Mouse (Mus musculus) liver, adult 2 months (tissue): ENCODE data around the gene Col5a2. TPM values are rescaled to one million over a fixed set of nuclear protein-coding genes. Genes with fewer than 3 reads are reported as not detected.
A peak's percentile ranks its signal among the peaks of the same experiment; 100 is the strongest.
"Not testable (repeated sequence)": the region's sequence is repeated elsewhere in the genome, so short reads cannot be mapped to it uniquely, and the experiment has no call there.

Experiments used
- DNase-seq: peaks from one replicate; pipeline ENCODE4 v3.0.0-alpha.2; 2011; ENCODE audit warnings: low read depth, low spot score; ENCODE audit errors: extremely low read depth
- H3K27ac ChIP-seq: fragments of 200-500 bp; replicated peaks from 2 replicates; pipeline ENCODE4 v1.5.1; 2012; ENCODE audit warnings: low read depth, mild to moderate bottlenecking, control low read depth, inconsistent platforms, low read length; ENCODE audit not compliant: insufficient read depth
- H3K27me3 ChIP-seq: fragments of 200-500 bp; 2 replicates; pipeline ENCODE4 v1.6.1; 2012; ENCODE audit warnings: mild to moderate bottlenecking, moderate library complexity, low read length, inconsistent platforms; ENCODE audit not compliant: control insufficient read depth, insufficient read depth
- H3K36me3 ChIP-seq: fragments of 200-500 bp; 2 replicates; pipeline ENCODE4 v1.6.1; 2012; ENCODE audit warnings: low read length, inconsistent platforms; ENCODE audit not compliant: control insufficient read depth, insufficient read depth
- H3K4me1 ChIP-seq: fragments of 200-500 bp; 2 replicates; pipeline ENCODE4 v1.6.1; 2011; ENCODE audit warnings: low read length; ENCODE audit not compliant: control insufficient read depth, insufficient read depth
- H3K4me3 ChIP-seq: fragments of 200-500 bp; 2 replicates; pipeline ENCODE4 v1.5.1; 2011; ENCODE audit warnings: low read depth, mild to moderate bottlenecking, control low read depth, low read length, moderate library complexity; ENCODE audit not compliant: insufficient read depth
- H3K79me2 ChIP-seq: fragments of 200-500 bp; 2 replicates; pipeline ENCODE4 v1.6.1; 2012; ENCODE audit warnings: inconsistent platforms, mild to moderate bottlenecking, low read length, moderate library complexity; ENCODE audit not compliant: control insufficient read depth, insufficient read depth
- H3K9ac ChIP-seq: fragments of 200-500 bp; 2 replicates; pipeline ENCODE4 v1.6.1; 2012; ENCODE audit warnings: low read depth, mild to moderate bottlenecking, control low read depth, inconsistent platforms, low read length
- CTCF ChIP-seq: fragments of 200-500 bp; IDR thresholded peaks from 2 replicates; pipeline ENCODE4 v1.5.1; 2011; ENCODE audit warnings: low read depth, low read length, control low read depth
- POLR2A ChIP-seq: fragments of 200-500 bp; IDR thresholded peaks from 2 replicates; pipeline ENCODE4 v1.6.1; 2011; ENCODE audit warnings: low read length, control low read depth; ENCODE audit not compliant: insufficient read depth; ENCODE audit errors: extremely low read depth
- WGBS: fragments of 180-500 bp; shearing (Covaris S2); methylation state at CpG from one replicate; pipeline ENCODE4 v1.1.7; 2018; 5-methylcytosine and 5-hydroxymethylcytosine counted together
- polyA plus RNA-seq: library from polyadenylated mRNA; depleted of rRNA; stranded (reverse); fragments of >200 nt; gene quantifications from 2 replicates; pipeline ENCODE4 v1.2.3, GENCODE M21; 2012
- total RNA-seq: library from RNA; depleted of rRNA; stranded (reverse); fragments of >200 nt; gene quantifications from 2 replicates; pipeline ENCODE4 v1.2.3, GENCODE M21; 2014

Col5a2 gene
- total and polyA plus RNA-seq, 2 experiments, result 0.70 to 2.0 TPM

DNA sequence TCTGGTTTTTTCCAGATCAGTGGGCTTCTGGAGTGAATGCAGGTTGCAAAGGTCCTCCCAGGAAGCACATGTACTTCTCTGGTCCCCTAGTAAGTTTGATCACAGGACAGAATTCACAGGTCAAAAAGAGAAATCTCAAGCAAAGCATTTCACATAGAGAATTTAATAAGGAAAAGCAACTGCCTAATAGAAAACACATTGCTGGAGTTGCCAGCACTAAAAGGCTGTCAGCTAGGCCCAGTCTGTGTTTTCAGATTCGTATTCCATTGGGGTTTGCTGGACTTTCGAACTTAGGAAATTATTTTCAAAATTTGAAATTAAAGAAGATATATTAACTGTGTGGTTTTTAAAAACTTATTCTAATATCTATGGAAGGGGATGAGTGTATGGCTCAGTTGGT, 42.3 kb downstream of the Col5a2 start:
- Histone ChIP-seq H3K27ac (no peak overlapping the region), H3K9ac (no peak overlapping the region), H3K79me2 (no peaks in the 10 kb centered on the region), H3K4me1 (no peaks in the 10 kb centered on the region), H3K27me3 (no peaks in the 10 kb centered on the region), H3K36me3 (no peaks in the 10 kb centered on the region), H3K4me3 (no peak overlapping the region)
- TF ChIP-seq POLR2A (no peak), CTCF (no peak)
- WGBS, result 74% methylated on average over 2 of the region's 2 CpGs
- DNase-seq, result no peak

GRCm38 (mm10) chr1:45455763-45456162, 47.3 kb downstream of the Col5a2 start:
- no peak overlapping the region for H3K27ac ChIP-seq
- no peaks in the 10 kb centered on the region for H3K27me3 ChIP-seq
- no peaks in the 10 kb centered on the region for H3K36me3 ChIP-seq
- no peak for DNase-seq
- no peak overlapping the region for H3K9ac ChIP-seq
- H3K79me2 ChIP-seq, result no peaks in the 10 kb centered on the region
- no peaks in the 10 kb centered on the region for H3K4me1 ChIP-seq
- no peak for TF ChIP-seq CTCF
- no peak for TF ChIP-seq POLR2A
- H3K4me3 ChIP-seq, result no peak overlapping the region
- 85% methylated on average over 1 of the region's 1 CpGs for WGBS

DNA sequence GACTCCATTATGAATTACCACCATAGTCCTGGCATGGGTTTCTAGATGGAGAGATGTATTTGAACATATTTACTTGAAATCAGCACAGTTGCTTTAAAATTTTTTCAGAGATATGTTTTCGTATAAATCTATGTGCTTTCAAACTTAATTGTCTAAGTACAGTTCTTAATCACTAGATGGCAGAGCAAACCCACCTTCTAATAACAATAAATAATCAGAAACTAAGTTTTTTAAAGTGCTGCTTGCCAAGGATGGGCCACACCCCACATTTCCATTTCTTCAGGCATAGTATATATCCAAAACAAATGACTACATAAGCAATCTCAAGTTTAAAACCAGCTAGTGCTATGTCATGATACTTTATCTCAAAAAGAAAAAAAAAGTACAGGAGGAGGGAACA, 54.2 kb downstream of the Col5a2 start:
- H3K9ac ChIP-seq, result no peak overlapping the region
- TF ChIP-seq CTCF (no peak), POLR2A (no peak)
- H3K79me2 ChIP-seq, result no peaks in the 10 kb centered on the region
- no peaks in the 10 kb centered on the region for H3K4me1 ChIP-seq
- no peak for DNase-seq
- H3K36me3 ChIP-seq, result no peaks in the 10 kb centered on the region
- no peak overlapping the region for H3K27ac ChIP-seq
- WGBS, result 78% methylated on average over 1 of the region's 1 CpGs
- H3K4me3 ChIP-seq, result no peak overlapping the region
- H3K27me3 ChIP-seq, result no peaks in the 10 kb centered on the region

- Histone ChIP-seq H3K79me2 (no peaks in the 10 kb centered on the region), H3K4me1 (no peaks in the 10 kb centered on the region), H3K36me3 (no peaks in the 10 kb centered on the region), H3K9ac (no peak overlapping the region), H3K27ac (no peak overlapping the region), H3K4me3 (no peak overlapping the region), H3K27me3 (no peaks in the 10 kb centered on the region)
- DNase-seq, result peak; percentile 84
- 4% methylated on average over 3 of the region's 3 CpGs for WGBS
- TF ChIP-seq POLR2A (no peak), CTCF (peak; percentile 52)
These were observed 71.2 kb downstream of the Col5a2 start for GRCm38 (mm10) chr1:45431922-45432321.

DNA sequence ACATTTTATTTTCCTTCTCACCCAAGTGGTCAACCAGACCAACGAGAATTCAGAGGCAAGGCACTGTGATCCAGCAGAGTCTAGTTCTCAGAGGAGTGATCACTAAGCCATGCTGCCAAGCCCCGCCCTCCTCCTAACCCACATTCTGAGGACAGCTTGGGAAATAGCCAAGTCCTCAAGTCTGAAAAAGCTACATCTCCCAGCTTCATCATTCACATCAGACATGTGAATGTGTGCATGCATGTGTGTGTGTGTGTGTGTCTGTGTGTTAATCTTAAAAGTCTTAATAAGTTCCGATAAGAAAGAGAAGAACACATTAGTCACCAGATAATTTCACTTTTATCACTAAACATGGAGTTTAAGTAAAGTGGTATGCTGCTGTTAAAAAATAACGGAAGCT, 72.6 kb downstream of the Col5a2 start:
- no peaks in the 10 kb centered on the region for H3K4me1 ChIP-seq
- DNase-seq, result peak; percentile 3
- no peaks in the 10 kb centered on the region for H3K79me2 ChIP-seq
- H3K36me3 ChIP-seq, result no peaks in the 10 kb centered on the region
- H3K27me3 ChIP-seq, result no peaks in the 10 kb centered on the region
- no peak overlapping the region for H3K9ac ChIP-seq
- no peak overlapping the region for H3K4me3 ChIP-seq
- 71% methylated on average over 4 of the region's 4 CpGs for WGBS
- H3K27ac ChIP-seq, result no peak overlapping the region
- TF ChIP-seq CTCF (no peak), POLR2A (no peak)

GRCm38 (mm10) chr1:45429145-45429544, 73.9 kb downstream of the Col5a2 start:
- WGBS, result 68% methylated on average over 5 of the region's 5 CpGs

More at GRCm38 (mm10) chr1:45429145-45429544, 73.9 kb downstream of the Col5a2 start:
- H3K9ac ChIP-seq, H3K36me3 ChIP-seq, H3K4me3 ChIP-seq, H3K79me2 ChIP-seq, H3K27ac ChIP-seq, H3K4me1 ChIP-seq, DNase-seq, H3K27me3 ChIP-seq: not testable (repeated sequence)
